Mouse (Mus musculus): ENCODE measurements at regions not wholly inside any gene's neighbourhood (a gene's known extent, or its start where the extent isn't known, plus 50 kb on each side); places are given as distances from the start of the nearest gene placed in this dataset.

DNA sequence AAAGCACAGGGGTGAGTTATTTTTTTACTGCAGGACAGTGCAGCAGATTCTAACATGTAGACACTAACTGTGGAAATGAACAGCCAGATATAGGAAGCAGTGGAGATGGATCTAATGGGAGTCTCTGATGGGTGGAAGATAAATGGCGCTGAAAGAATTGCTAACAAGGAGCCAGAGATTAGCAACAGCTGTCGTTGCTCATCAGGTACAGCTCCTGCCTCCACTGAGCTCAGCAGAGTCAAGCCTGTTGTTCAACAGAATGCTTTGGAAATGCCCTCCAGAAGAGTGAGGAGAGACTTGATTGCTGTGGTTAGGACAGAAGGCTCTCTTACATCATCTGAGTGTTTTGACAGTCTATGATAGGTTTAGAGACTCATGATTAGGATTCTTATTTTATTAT is 51.9 kb upstream of the Sesn3 start:
- H3K27ac ChIP-seq (replicated peaks; ENCODE audit: low read depth, low read length): no peak overlapping the region
- WGBS: 57% methylated on average over 2 of the region's 2 CpGs
- ATAC-seq (ENCODE audit: insufficient number of reproducible peaks, low FRiP score, low TSS enrichment, low read depth) (no peak), DNase-seq (ENCODE audit: low spot score) (no peak)
- H3K36me3 ChIP-seq (ENCODE audit: control insufficient read depth, insufficient read depth, low read length): no peaks in the 10 kb centered on the region
- no peaks in the 10 kb centered on the region for H3K9me3 ChIP-seq (ENCODE audit: control insufficient read depth, low read length)
- no peak overlapping the region for H3K4me2 ChIP-seq (ENCODE audit: low read depth, severe bottlenecking)
- H3K4me1 ChIP-seq (ENCODE audit: control insufficient read depth, insufficient read depth, low read length): no peaks in the 10 kb centered on the region
- H3K9ac ChIP-seq (ENCODE audit: low read length): no peak overlapping the region
- H3K4me3 ChIP-seq (ENCODE audit: low read depth, low read length): no peak overlapping the region
- no peaks in the 10 kb centered on the region for H3K27me3 ChIP-seq (ENCODE audit: control insufficient read depth, insufficient read depth, low read length)

All from limb, embryonic 11.5 days (tissue).